Mouse (Mus musculus): ENCODE measurements around the gene Rspry1.

- TF ChIP-seq GATA1 (IDR thresholded peaks at IDR 0.05; ENCODE audit: low read length) (no peak), TAL1 (IDR thresholded peaks at IDR 0.05; ENCODE audit: low read length) (no peak)
Measured at GRCm38 (mm10) chr8:94674384-94674783, 72.6 kb downstream of the Rspry1 start.
